Mouse (Mus musculus) hindbrain, embryonic 13.5 days (tissue): ENCODE data around the gene Atp12a. TPM values are rescaled to one million over a fixed set of nuclear protein-coding genes. Genes with fewer than 3 reads are reported as not detected.
A peak's percentile ranks its signal among the peaks of the same experiment; 100 is the strongest.

Source experiments
- ATAC-seq: fragments of 200-750 bp; cut with Nextera tagmentation; 2 replicates; pipeline ENCODE4 v1.8.0; 2017; ENCODE audit warnings: moderate TSS enrichment; ENCODE audit not compliant: low FRiP score
- H3K27ac ChIP-seq: fragments of 300-500 bp; sonication (generic); 2 replicates; pipeline ENCODE4 v1.5.1; 2015; ENCODE audit warnings: inconsistent platforms, mild to moderate bottlenecking, moderate library complexity
- H3K27me3 ChIP-seq: fragments of 300-500 bp; sonication (generic); 2 replicates; pipeline ENCODE4 v1.6.1; 2015; ENCODE audit warnings: mild to moderate bottlenecking, inconsistent platforms
- H3K36me3 ChIP-seq: fragments of 300-500 bp; sonication (generic); 2 replicates; pipeline ENCODE4 v1.6.1; 2015; ENCODE audit warnings: mild to moderate bottlenecking, inconsistent platforms
- H3K4me1 ChIP-seq: fragments of 300-500 bp; sonication (generic); replicated peaks from 2 replicates; pipeline ENCODE4 v1.6.1; 2015; ENCODE audit warnings: inconsistent platforms
- H3K4me2 ChIP-seq: fragments of 300-500 bp; sonication (generic); 2 replicates; pipeline ENCODE4 v1.6.1; 2015; ENCODE audit warnings: inconsistent platforms, mild to moderate bottlenecking, moderate library complexity
- H3K4me3 ChIP-seq: fragments of 300-500 bp; sonication (generic); 2 replicates; pipeline ENCODE4 v1.5.1; 2015; ENCODE audit warnings: mild to moderate bottlenecking, inconsistent platforms
- H3K9ac ChIP-seq: fragments of 300-500 bp; sonication (generic); 2 replicates; pipeline ENCODE4 v1.6.1; 2015; ENCODE audit warnings: mild to moderate bottlenecking, inconsistent platforms
- H3K9me3 ChIP-seq: fragments of 300-500 bp; sonication (generic); 2 replicates; pipeline ENCODE4 v1.6.1; 2016; ENCODE audit warnings: inconsistent platforms
- WGBS: fragments of 180-500 bp; shearing (Covaris S2); methylation state at CpG from one replicate; pipeline ENCODE4 v1.1.7; 2015; 5-methylcytosine and 5-hydroxymethylcytosine counted together
- polyA plus RNA-seq: library from polyadenylated mRNA; unstranded; fragments of >200 nt; fragmentation: Nextera tagmentation; extraction: Ambion mirVana; gene quantifications from 2 replicates; pipeline ENCODE4 v1.2.1, GENCODE M21; 2015

Gene Atp12a
- polyA plus RNA-seq, 1 experiment from 2014 or later: 0.09 TPM

GRCm38 (mm10) chr14:56390247-56390646 is 25.4 kb downstream of the Atp12a start:
- Histone ChIP-seq H3K27ac (no peak overlapping the region), H3K9me3 (no peaks in the 10 kb centered on the region), H3K4me3 (no peak overlapping the region), H3K4me1 (peaks cover 7% of the 10 kb centered on the region; the same call in 1 of the 2 replicates), H3K36me3 (no peaks in the 10 kb centered on the region), H3K27me3 (no peaks in the 10 kb centered on the region), H3K9ac (no peak overlapping the region), H3K4me2 (no peak overlapping the region)
- ATAC-seq: no peak
- 65% methylated on average over 3 of the region's 3 CpGs for WGBS

GRCm38 (mm10) chr14:56393704-56394312 is 28.9 kb downstream of the Atp12a start:
- H3K27me3 ChIP-seq: no peaks in the 10 kb centered on the region
- peaks cover 7% of the 10 kb centered on the region; the same call in 1 of the 2 replicates for H3K4me1 ChIP-seq
- H3K36me3 ChIP-seq: no peaks in the 10 kb centered on the region
- no peak overlapping the region for H3K4me3 ChIP-seq
- H3K9ac ChIP-seq: no peak overlapping the region
- H3K4me2 ChIP-seq: no peak overlapping the region
- H3K9me3 ChIP-seq: no peaks in the 10 kb centered on the region
- ATAC-seq: no peak
- 16% methylated on average over 2 of the region's 2 CpGs for WGBS
- H3K27ac ChIP-seq: no peak overlapping the region

- no peak overlapping the region for H3K27ac ChIP-seq
- H3K4me1 ChIP-seq: peaks cover 3% of the 10 kb centered on the region; the same call in 1 of the 2 replicates
- no peaks in the 10 kb centered on the region for H3K27me3 ChIP-seq
- H3K4me2 ChIP-seq: no peak overlapping the region
- H3K9me3 ChIP-seq: no peaks in the 10 kb centered on the region
- no peak for ATAC-seq
- H3K9ac ChIP-seq: no peak overlapping the region
- H3K4me3 ChIP-seq: no peak overlapping the region
- H3K36me3 ChIP-seq: no peaks in the 10 kb centered on the region
Measured at GRCm38 (mm10) chr14:56398001-56398400, 33.1 kb downstream of the Atp12a start.

- peak within 1 kb of the TSS; percentile 29; the same call in 1 of the 2 replicates for H3K4me2 ChIP-seq
- no peaks in the 10 kb centered on the region for H3K27me3 ChIP-seq
- H3K27ac ChIP-seq: no peak within 1 kb of the TSS
- 70% methylated on average over 34 of the region's 34 CpGs for WGBS
- no peaks in the 10 kb centered on the region for H3K4me1 ChIP-seq
- H3K36me3 ChIP-seq: no peaks in the 10 kb centered on the region
- no peak for ATAC-seq
- H3K9ac ChIP-seq: no peak within 1 kb of the TSS
- no peaks in the 10 kb centered on the region for H3K9me3 ChIP-seq
- no peak within 1 kb of the TSS for H3K4me3 ChIP-seq
Measured at GRCm38 (mm10) chr14:56402311-56403071, 37.6 kb downstream of the Atp12a start, which contains the start of gene Rnf17. TSS of gene Rnf17 (plus strand) at chr14:56402581.

GRCm38 (mm10) chr14:56403072-56403375 is 38.2 kb downstream of the Atp12a start:
- H3K27me3 ChIP-seq: no peaks in the 10 kb centered on the region
- H3K27ac ChIP-seq: no peak overlapping the region
- H3K4me3 ChIP-seq: no peak overlapping the region
- no peaks in the 10 kb centered on the region for H3K36me3 ChIP-seq
- 94% methylated on average over 2 of the region's 2 CpGs for WGBS
- no peaks in the 10 kb centered on the region for H3K4me1 ChIP-seq
- H3K4me2 ChIP-seq: no peak overlapping the region
- H3K9me3 ChIP-seq: no peaks in the 10 kb centered on the region
- H3K9ac ChIP-seq: no peak overlapping the region
- ATAC-seq: no peak

Other genes starting within 250 kb of the Atp12a start
- gene Gzme, start 244.4 kb upstream of the Atp12a start, polyA plus RNA-seq: not detected in 2 replicates
- not detected in 2 replicates for gene Gzmd, start 232.5 kb upstream of the Atp12a start, polyA plus RNA-seq
- not detected in 2 replicates for gene Gzmg, start 205.5 kb upstream of the Atp12a start, polyA plus RNA-seq
- gene Gzmn, start 190.5 kb upstream of the Atp12a start, polyA plus RNA-seq: not detected in 2 replicates
- gene Gzmf, start 153.7 kb upstream of the Atp12a start, polyA plus RNA-seq: not detected in 2 replicates
- gene Gzmc, start 130.4 kb upstream of the Atp12a start, polyA plus RNA-seq: not detected in 2 replicates
- not detected in 2 replicates for gene Gzmb, start 102.8 kb upstream of the Atp12a start, polyA plus RNA-seq
- gene Rnf17, start 37.5 kb downstream of the Atp12a start, polyA plus RNA-seq: 1.3 and 1.5 TPM in 2 replicates
- gene Cenpj, start 210.4 kb downstream of the Atp12a start, polyA plus RNA-seq: 7.3 and 8.2 TPM in 2 replicates
- gene Parp4, start 210.6 kb downstream of the Atp12a start, polyA plus RNA-seq: 1.6 and 1.7 TPM in 2 replicates